Mouse (Mus musculus) limb, embryonic 14.5 days (tissue): ENCODE measurements around the gene Adcy9. TPM values are rescaled to one million over a fixed set of nuclear protein-coding genes. Genes with fewer than 3 reads are reported as not detected.

Experiments used
- ATAC-seq: fragments of 200-750 bp; cut with Nextera tagmentation; 2 replicates; pipeline ENCODE4 v1.8.0; 2017; ENCODE audit warnings: low read depth, moderate number of reproducible peaks, moderate TSS enrichment; ENCODE audit not compliant: low FRiP score
- DNase-seq: peaks from one replicate; pipeline ENCODE4 v3.0.0-alpha.2; 2015; ENCODE audit warnings: low spot score
- H3K27ac ChIP-seq: fragments of 300-500 bp; sonication (generic); replicated peaks from 2 replicates; pipeline ENCODE4 v1.5.1; 2014; ENCODE audit warnings: low read depth, mild to moderate bottlenecking, low read length, moderate library complexity, mixed read lengths
- H3K27me3 ChIP-seq: fragments of 300-500 bp; sonication (generic); 2 replicates; pipeline ENCODE4 v1.6.1; 2014; ENCODE audit warnings: low read length, mixed read lengths; ENCODE audit not compliant: control insufficient read depth, insufficient read depth
- H3K36me3 ChIP-seq: fragments of 300-500 bp; sonication (generic); 2 replicates; pipeline ENCODE4 v1.6.1; 2014; ENCODE audit warnings: mild to moderate bottlenecking, low read length, moderate library complexity, mixed read lengths; ENCODE audit not compliant: control insufficient read depth, insufficient read depth
- H3K4me1 ChIP-seq: fragments of 300-500 bp; sonication (generic); 2 replicates; pipeline ENCODE4 v1.6.1; 2014; ENCODE audit warnings: antibody characterized with exemption, low read length, mixed read lengths; ENCODE audit not compliant: control insufficient read depth, insufficient read depth
- H3K4me2 ChIP-seq: fragments of 300-500 bp; sonication (generic); replicated peaks from 2 replicates; pipeline ENCODE4 v1.6.1; 2014; ENCODE audit warnings: low read depth, mild to moderate bottlenecking, low read length, moderate library complexity; ENCODE audit not compliant: severe bottlenecking
- H3K4me3 ChIP-seq: fragments of 300-500 bp; sonication (generic); replicated peaks from 2 replicates; pipeline ENCODE4 v1.5.1; 2014; ENCODE audit warnings: low read length
- H3K9ac ChIP-seq: fragments of 300-500 bp; sonication (generic); 2 replicates; pipeline ENCODE4 v1.6.1; 2014; ENCODE audit warnings: mild to moderate bottlenecking, low read depth, low read length, moderate library complexity; ENCODE audit not compliant: severe bottlenecking
- H3K9me3 ChIP-seq: fragments of 300-500 bp; sonication (generic); 2 replicates; pipeline ENCODE4 v1.6.1; 2016; ENCODE audit warnings: low read length; ENCODE audit not compliant: control insufficient read depth
- POLR2A ChIP-seq: fragments of 200-500 bp; IDR thresholded peaks from 2 replicates; pipeline ENCODE4 v1.8.0; 2012; ENCODE audit warnings: inconsistent platforms, mild to moderate bottlenecking, moderate library complexity, borderline replicate concordance; ENCODE audit not compliant: insufficient read depth, insufficient read length; ENCODE audit errors: extremely low read depth
- WGBS: fragments of 180-500 bp; shearing (Covaris S2); extraction: QIAGEN DNeasy Blood & Tissue Kit; methylation state at CpG from one replicate; pipeline ENCODE4 v1.1.7; 2014; 5-methylcytosine and 5-hydroxymethylcytosine counted together
- polyA plus RNA-seq, 2 experiments: library from polyadenylated mRNA; depleted of rRNA in 1 of 2; stranded (reverse) in 1 of 2; unstranded in 1 of 2; fragments of >200 nt; fragmentation: Nextera tagmentation in 1 of 2; extraction: Ambion mirVana in 1 of 2; gene quantifications; 2 replicates each; pipeline versions ENCODE4 v1.2.1 to v1.2.3; 2012 to 2014

The Adcy9 gene
- polyA plus RNA-seq, 2 experiments: 2.4 to 3.2 TPM

DNA sequence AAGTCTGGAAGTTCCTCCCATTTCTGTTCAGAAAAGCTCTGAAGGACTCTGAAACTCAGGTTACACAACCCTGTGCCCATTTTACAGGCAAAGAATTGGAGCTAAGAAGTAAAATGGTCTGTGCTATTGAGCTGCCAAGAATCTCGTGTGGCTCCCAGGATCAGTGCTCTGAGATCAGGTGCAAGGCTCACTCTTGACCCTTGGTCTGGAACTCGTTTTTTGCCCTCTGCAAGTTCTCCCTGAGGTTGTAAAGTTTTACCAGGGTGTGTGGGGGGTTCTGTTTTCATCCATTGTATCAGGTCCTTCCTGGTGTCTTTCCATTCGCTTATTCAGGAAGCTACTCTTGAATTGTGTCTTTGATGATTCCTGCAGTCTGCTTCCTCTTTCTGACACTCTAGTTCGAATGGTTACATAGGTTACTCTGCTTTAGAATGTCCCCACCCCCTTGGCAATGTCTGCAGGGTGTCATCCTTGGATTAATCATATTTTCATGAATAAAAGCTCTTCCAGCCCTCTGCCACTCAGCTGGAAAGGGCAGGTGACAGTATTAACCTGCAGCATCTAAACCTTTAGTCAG is 5.4 kb upstream of the Adcy9 start:
- no peak overlapping the region for H3K4me3 ChIP-seq
- no peak overlapping the region for H3K4me2 ChIP-seq
- no peaks in the 10 kb centered on the region for H3K4me1 ChIP-seq
- H3K9ac ChIP-seq: no peak overlapping the region
- no peak for DNase-seq
- no peak for TF ChIP-seq POLR2A
- ATAC-seq: no peak
- no peaks in the 10 kb centered on the region for H3K9me3 ChIP-seq
- 45% methylated on average over 4 of the region's 4 CpGs for WGBS
- H3K27me3 ChIP-seq: no peaks in the 10 kb centered on the region
- no peaks in the 10 kb centered on the region for H3K36me3 ChIP-seq
- no peak overlapping the region for H3K27ac ChIP-seq

DNA sequence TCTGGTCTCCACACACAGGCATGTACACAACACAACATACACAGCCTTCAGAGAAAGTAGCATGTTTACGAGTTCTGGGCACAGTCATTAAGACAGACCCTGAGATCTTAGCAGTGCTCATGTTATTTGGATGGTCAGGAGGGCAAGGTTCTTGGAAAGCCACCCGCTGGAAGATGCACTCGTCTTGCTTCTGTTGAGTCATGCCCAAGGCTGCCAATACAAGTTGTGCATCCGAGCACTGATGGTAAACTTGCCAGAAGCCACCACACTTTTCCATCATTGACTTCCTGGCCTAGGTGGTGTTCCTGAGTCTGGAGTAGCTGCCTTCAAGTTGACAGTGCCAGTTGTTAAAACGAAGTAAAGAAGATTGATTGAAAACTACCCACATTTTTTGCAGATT is 3.3 kb upstream of the Adcy9 start:
- H3K9ac ChIP-seq: no peak overlapping the region
- WGBS: 82% methylated on average over 5 of the region's 5 CpGs
- H3K4me2 ChIP-seq: no peak overlapping the region
- no peaks in the 10 kb centered on the region for H3K36me3 ChIP-seq
- H3K27me3 ChIP-seq: peaks cover 9% of the 10 kb centered on the region; the same call in 1 of the 2 replicates
- H3K4me1 ChIP-seq: peaks cover 8% of the 10 kb centered on the region; the same call in 1 of the 2 replicates
- H3K9me3 ChIP-seq: no peaks in the 10 kb centered on the region
- DNase-seq (no peak), ATAC-seq (no peak)
- no peak overlapping the region for H3K4me3 ChIP-seq
- no peak for TF ChIP-seq POLR2A
- no peak overlapping the region for H3K27ac ChIP-seq

DNA sequence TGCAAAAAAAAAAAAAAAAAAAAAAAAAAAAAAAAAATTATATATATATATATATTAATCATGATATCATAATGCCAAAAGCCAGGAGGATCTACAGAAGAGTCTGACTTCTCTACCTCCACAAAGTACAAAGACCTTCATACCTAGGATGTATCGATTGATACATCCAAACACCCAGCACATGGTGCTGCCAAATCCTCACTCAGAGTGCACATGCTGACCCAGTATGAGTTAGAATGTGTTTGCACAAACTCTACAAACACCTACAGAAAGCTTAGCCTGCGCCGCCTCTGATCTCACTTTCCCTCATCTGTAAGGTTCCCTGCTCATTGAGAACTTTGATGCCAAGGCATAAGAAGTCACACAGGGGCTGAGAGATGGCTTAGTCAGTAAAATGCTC is 2.7 kb upstream of the Adcy9 start:
- no peak overlapping the region for H3K27ac ChIP-seq
- H3K27me3 ChIP-seq: peaks cover 15% of the 10 kb centered on the region; the same call in 1 of the 2 replicates
- H3K36me3 ChIP-seq: no peaks in the 10 kb centered on the region
- no peaks in the 10 kb centered on the region for H3K9me3 ChIP-seq
- TF ChIP-seq POLR2A: no peak
- peaks cover 12% of the 10 kb centered on the region for H3K4me1 ChIP-seq
- H3K4me2 ChIP-seq: no peak overlapping the region
- ATAC-seq (no peak), DNase-seq (no peak)
- no peak overlapping the region for H3K9ac ChIP-seq
- no peak overlapping the region for H3K4me3 ChIP-seq
- WGBS: 88% methylated on average over 3 of the region's 3 CpGs

DNA sequence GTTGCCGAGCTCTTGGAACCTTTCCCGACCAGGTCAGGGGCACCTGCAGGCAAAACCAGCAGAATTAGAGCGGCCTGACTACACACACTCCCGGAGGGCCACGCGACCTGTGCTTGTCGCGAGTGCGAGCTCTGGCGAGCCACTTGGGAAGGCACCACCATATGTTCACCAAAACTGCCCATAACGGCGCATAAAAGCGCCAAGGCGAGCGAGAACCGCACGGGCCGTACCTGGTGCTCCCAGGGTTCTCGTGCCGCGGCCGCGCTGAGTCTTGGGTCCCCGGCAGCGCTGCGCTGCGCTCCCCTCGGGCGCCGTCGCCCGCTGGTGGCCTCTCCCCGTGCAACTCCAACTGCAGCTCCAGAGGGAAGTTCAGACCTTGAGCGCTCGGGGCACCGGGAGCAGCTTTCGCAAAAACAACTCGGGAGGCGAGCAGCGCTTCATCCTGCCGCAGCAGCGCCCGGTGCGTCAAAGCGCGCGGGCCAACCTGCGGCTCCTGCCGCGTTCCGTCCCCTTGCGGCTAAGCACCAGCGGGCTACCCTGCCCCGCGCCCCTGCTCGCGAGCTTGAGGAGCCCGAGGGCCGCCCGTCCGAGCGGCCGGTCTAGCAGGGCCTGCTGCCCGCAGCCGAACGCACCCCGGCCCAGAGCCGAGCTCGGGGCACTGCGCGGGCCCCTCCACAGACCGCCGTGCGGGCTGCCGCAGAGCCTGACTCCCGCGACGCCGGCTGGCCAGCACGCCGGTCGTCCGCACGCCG is 576 bp downstream of the Adcy9 start:
- H3K9me3 ChIP-seq: no peaks in the 10 kb centered on the region
- H3K36me3 ChIP-seq: no peaks in the 10 kb centered on the region
- WGBS: under 1% methylated on average over 69 of the region's 85 CpGs
- peaks cover 18% of the 10 kb centered on the region; the same call in 1 of the 2 replicates for H3K27me3 ChIP-seq
- peak overlapping the region; percentile 69 for H3K9ac ChIP-seq
- TF ChIP-seq POLR2A: 0 out of 2 replicates have a peak, but pooled peaks have one; percentile 23
- peak; percentile 61 for ATAC-seq
- peak overlapping the region; percentile 78 for H3K4me3 ChIP-seq
- peak overlapping the region; percentile 97 for H3K4me2 ChIP-seq
- DNase-seq: peak; percentile 24
- peak overlapping the region; percentile 48; the same call in 1 of the 2 replicates for H3K27ac ChIP-seq
- peaks cover 22% of the 10 kb centered on the region for H3K4me1 ChIP-seq

DNA sequence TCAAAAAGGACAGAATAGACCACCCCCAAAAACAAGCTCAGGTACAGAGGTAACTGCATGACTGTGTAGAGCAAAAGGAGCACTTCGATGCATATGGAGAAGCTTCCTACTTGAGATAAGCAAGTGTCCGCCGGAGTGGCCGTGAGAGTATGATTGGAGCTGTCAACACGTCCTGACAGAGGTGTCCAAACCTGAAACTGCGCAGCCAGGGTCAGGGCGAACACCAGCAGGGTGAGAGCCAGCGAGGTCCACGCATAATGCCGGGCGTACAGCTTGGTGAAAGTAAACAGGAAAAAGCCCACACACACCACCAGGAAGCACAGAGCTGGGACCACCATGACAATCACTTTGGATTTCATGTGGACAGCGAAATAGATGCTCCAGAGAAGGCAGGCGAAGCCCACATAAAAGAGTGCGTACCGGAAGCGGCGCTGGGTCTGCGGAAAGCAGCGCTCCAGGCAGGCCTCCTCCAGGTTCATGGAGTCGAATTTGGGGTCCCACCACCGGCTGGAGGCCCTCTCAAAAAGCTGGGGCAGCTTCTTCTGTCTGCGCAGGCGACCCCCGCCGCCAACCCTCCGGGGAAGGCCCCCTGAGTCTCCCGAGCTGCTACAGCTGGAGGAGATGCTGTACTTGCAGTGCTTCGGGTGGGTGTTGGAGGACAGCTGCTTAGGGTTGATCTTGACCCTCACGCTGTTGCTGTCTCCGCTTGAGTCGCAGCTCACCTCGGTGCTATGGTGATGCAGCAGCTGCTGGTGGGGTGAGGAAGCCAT is 1.3 kb downstream of the Adcy9 start:
- Histone ChIP-seq H3K4me2 (peak overlapping the region; percentile 97), H3K4me1 (peaks cover 25% of the 10 kb centered on the region), H3K9me3 (no peaks in the 10 kb centered on the region), H3K4me3 (peak overlapping the region; percentile 78), H3K27ac (no peak overlapping the region), H3K27me3 (peaks cover 18% of the 10 kb centered on the region; the same call in 1 of the 2 replicates), H3K36me3 (no peaks in the 10 kb centered on the region), H3K9ac (peak overlapping the region; percentile 69)
- ATAC-seq: no peak
- no peak for DNase-seq
- TF ChIP-seq POLR2A: no peak
- WGBS: 12% methylated on average over 32 of the region's 32 CpGs
